Mouse (Mus musculus): ENCODE measurements around the gene Enpp6.

The Enpp6 gene

GRCm38 (mm10) chr8:46995931-46996664 is 9.4 kb downstream of the Enpp6 start:
- peak; percentile 67 for ATAC-seq (ENCODE audit: low TSS enrichment)

DNA sequence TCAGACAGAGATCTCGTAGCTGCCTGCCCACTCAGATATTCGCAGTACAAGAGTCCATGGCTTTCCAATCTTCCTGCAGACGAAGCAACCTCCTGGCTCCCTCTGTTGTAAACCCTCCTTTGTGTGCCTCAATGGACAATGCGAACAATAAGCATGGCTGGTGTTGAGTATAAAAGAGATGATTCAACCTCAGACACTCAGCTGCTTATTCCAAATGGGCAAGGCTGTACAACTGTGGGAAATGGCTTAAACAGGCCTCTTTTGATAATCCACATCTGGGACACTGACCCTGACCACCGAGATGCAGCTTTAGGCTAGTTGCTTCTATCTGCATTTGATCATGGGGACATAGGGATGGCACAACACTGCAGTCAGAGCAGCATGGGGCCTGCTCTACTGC is 19.0 kb downstream of the Enpp6 start:
- ATAC-seq (ENCODE audit: low TSS enrichment) = peak; percentile 81

DNA sequence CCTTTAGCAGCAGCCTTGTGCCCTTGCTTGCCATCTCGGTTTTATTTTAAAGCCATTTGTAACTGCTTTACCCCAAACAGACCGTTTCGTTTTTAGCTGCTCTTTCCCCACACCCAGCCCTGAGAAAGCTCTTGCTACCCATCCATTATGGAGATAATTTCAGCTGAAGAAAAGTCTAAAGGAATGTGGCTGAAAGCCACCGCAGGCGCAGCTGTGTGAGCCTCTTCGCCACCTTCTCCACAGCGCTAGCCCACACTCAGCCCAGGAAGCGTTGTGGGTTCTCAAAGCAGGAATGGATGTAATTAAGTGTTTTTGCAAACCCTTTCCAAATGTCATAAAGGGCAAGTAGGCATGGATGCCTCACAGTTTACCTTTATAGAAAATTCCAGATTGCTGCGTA is 20.1 kb downstream of the Enpp6 start:
- no peak for ATAC-seq (ENCODE audit: low TSS enrichment)

DNA sequence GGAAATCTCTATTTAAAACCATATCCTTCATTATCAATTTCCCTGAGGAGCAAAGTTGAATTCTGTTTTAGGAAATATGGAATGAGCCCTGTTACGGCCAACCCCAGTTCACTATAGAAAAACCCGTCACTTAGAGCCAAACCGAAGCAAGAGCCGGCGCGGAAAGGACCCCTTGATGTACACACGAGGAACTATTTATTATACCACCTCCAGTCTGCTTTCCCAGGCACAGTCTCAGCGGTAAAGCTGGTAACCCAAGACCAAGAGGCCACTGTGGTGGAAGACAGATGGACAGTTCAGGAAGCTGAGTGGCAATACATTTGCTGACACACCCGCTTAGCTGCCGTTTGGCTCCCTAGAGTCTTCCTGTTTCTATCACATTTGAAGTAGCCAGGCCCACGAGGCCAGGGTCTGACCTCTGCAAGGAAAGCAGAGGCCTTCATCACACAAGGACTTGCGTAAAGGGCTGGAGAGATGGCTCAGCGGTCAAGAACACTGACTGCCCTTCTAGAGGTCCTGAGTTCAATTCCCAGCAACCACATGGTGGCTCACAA is 21.6 kb downstream of the Enpp6 start:
- no peak for ATAC-seq (ENCODE audit: low TSS enrichment)

GRCm38 (mm10) chr8:47016268-47016946 is 29.7 kb downstream of the Enpp6 start:
- peak; percentile 95 for ATAC-seq (ENCODE audit: low TSS enrichment)

DNA sequence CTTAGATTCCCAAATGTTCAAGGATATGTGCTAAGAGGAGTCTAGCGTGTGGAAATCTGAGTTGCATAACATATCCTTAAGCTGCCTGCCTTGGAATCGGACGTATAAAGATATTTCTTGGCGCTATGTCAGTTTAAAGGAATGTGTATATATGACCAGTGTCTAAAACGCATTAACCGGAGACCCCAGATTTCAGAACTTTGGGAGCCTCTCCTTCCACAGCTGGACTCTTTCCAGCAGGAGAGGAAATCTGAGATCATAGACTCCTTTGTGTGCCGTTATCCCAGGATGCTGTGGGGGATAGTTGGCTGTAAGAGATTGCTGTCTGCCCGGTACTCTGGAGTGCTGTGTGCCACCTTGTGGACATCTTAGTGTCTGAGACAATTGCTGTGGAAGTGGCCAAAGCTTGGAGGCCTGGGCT is 34.5 kb downstream of the Enpp6 start:
- peak; percentile 94 for ATAC-seq (ENCODE audit: low TSS enrichment)

DNA sequence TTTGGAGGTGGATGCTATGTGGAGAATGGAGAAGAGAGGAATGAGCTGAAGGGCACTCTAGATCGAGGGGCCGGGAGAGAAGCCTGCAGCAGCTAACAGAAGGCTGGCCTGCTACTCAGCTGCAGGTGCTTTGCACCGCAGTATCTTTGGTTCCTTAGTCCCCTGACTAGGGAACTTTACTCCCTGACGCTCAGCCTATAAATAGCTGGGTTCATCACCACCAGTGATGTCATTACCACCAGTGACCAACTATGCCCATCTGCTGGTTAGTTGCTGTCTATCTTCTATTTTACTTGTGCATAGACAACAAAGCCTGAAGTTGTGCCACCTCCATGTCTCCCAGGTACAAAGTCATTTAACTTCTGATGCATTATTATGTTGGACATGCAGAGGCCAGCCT is 37.9 kb downstream of the Enpp6 start:
- ATAC-seq (ENCODE audit: low TSS enrichment) = no peak

GRCm38 (mm10) chr8:47026841-47027490 is 40.3 kb downstream of the Enpp6 start:
- ATAC-seq (ENCODE audit: low TSS enrichment) = no peak

- peak; percentile 51; the same call in 1 of the 2 replicates for ATAC-seq (ENCODE audit: low TSS enrichment)
Observed at GRCm38 (mm10) chr8:47028474-47028873, 41.8 kb downstream of the Enpp6 start.

- no peak for ATAC-seq (ENCODE audit: low TSS enrichment)
Observed at GRCm38 (mm10) chr8:47030321-47030720, 43.6 kb downstream of the Enpp6 start.

- peak; percentile 98 for ATAC-seq (ENCODE audit: low TSS enrichment)
Observed at GRCm38 (mm10) chr8:47032081-47032480, 45.4 kb downstream of the Enpp6 start.

DNA sequence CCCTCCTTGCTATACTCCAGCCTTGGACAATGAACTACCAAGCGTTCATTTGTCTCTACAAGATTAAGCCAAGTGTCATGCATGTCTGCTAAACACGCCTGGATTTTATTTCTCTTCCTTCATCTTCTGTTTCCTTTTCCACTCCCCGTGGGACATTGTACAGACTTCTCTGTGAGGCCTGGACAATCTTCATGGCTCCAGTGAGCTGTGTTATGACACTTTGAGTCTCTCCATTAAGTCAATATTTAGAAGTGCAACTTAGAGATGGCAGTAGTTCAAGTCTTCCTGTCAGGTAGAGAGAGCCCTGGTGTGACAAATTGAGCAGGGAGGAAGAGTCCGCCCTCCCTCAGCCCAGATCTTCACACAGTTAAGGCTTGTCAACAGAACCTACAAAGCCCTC is 47.3 kb downstream of the Enpp6 start:
- no peak for ATAC-seq (ENCODE audit: low TSS enrichment)

GRCm38 (mm10) chr8:47036501-47036900 is 49.8 kb downstream of the Enpp6 start:
- no peak for ATAC-seq (ENCODE audit: low TSS enrichment)

DNA sequence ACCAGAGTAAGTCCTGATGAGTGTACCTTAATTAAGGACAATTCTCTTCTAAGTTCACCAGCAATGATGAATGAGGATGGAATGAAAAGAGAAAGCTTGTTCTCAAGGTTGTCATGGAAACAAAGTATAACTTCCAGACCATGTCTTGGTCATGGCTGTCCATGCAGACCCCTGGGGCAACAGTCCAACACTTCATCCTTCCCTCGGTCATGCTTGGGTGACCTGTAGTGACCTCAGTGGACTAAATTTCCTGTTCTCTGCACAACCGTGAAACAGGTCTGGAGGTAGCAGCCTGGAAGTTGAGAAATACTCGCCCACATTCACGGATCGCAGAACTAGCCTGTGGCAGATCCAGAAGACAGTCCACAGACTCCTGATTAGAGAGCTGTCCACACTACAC is 50.7 kb downstream of the Enpp6 start:
- no peak for ATAC-seq (ENCODE audit: low TSS enrichment)

GRCm38 (mm10) chr8:47040215-47040614 is 53.5 kb downstream of the Enpp6 start:
- peak; percentile 98 for ATAC-seq (ENCODE audit: low TSS enrichment)

GRCm38 (mm10) chr8:47046340-47046739 is 59.7 kb downstream of the Enpp6 start:
- no peak for ATAC-seq (ENCODE audit: low TSS enrichment)

DNA sequence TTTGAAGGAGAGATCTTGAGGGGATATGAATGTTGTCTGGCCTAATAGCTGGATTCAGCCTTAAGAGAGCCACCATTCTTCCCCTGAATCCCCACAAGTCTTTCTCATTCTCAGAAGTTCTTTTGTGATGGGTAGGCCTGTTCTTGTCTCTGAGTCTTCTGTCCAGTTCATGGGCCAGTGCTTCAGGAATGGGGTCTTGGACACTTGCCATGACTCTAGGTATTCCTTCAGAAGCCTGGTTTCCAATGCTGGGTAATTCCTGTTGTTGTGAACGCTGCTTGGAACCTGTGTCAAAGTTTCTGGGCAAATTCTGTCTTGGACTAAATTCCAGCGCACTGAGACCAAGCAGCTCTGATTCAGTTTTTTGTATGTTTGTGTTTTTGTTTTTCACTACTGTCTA is 60.5 kb downstream of the Enpp6 start:
- no peak for ATAC-seq (ENCODE audit: low TSS enrichment)

- no peak for ATAC-seq (ENCODE audit: low TSS enrichment)
Observed at GRCm38 (mm10) chr8:47048584-47048983, 61.9 kb downstream of the Enpp6 start.

GRCm38 (mm10) chr8:47052643-47053042 is 66.0 kb downstream of the Enpp6 start:
- no peak for ATAC-seq (ENCODE audit: low TSS enrichment)

DNA sequence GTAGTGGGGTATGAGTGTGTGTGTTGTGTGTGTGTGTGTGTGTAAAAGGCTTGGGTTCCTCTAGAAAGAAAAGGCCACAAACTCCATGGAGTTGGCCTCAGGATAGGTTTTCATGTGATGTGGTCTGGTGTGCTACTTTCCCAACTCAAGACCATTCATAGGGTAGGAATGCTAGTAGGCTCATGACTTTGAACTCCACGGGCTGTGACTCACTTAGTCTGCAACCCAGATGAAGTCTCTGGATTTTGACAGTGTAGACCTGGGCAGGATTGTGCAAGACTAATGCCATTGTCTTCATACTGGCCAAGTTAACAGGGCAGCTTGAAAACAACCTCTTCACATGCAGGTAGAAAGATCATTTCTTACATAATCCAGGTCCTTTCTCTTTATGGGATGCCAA is 69.4 kb downstream of the Enpp6 start:
- no peak for ATAC-seq (ENCODE audit: low TSS enrichment)

DNA sequence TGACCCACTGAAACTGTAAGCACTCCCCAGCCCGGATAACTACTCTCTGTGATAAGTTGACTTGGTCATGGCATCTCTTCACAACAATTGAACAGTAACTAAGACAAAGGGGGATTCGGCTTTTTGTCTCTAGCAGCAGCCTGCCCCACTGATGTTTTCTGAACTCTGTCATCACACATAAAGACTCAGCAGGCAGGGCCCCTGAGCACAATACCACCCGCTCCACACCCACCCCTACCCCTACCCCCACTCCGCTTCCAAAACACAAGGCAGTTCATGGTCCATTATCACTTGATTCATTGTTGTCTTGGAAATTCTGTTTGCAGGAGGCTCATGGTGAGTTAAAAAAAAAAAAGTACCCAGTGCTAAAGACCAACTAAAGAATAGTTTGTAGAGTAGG is 71.8 kb downstream of the Enpp6 start:
- no peak for ATAC-seq (ENCODE audit: low TSS enrichment)

- ATAC-seq (ENCODE audit: low TSS enrichment) = no peak
Observed at GRCm38 (mm10) chr8:47058971-47059370, 72.3 kb downstream of the Enpp6 start.
